Mouse (Mus musculus): Measurements from ENCODE around the gene Astn2. TPM values are rescaled to one million over a fixed set of nuclear protein-coding genes. Genes with fewer than 3 reads are reported as not detected.

The Astn2 gene
- total RNA-seq, 2 experiments from 2014 or later = 0.72 to 0.81 TPM

DNA sequence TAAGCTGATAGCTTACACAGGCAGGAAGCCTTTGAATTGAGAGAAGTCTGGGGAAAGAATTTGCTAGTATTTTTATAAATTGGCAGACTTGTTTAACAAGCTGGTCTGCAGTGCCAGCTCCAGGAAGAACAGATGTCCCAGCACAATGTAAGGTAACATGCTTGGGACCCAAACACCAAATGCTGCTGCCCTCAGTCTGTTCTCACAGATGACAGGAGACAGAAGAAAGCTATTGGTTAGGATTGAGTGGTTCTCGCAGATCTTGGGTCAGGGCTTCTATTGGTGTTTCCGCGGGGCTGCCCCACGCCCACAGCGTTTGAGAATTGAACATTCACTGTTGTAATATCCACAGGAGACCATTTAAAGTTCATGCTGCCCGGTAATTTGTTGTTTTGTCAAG, 793.5 kb downstream of the Astn2 start:
- no peak for DNase-seq
- intact Hi-C loops (cut with DNase I) = no loop called here

DNA sequence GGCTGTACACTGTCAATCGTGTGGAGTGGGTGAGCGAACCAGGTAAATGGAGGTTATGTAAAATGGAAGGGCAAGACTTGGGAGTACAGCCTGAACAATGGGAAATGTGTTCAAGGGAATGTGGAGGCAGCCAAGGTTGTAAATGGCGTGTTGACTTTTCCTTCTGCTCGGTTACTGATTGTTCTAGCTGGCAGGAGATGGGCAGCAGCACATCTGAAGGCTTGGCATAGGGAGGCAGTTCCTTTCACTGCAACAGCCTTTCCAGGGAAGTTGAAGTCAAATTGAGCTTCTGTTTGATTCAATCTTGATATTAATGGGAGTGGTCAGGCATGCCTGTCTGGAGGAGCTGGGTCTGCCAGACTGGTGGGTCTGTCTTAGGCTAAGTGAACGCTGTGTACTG, 794.1 kb downstream of the Astn2 start:
- intact Hi-C loops (cut with DNase I) = no loop called here

DNA sequence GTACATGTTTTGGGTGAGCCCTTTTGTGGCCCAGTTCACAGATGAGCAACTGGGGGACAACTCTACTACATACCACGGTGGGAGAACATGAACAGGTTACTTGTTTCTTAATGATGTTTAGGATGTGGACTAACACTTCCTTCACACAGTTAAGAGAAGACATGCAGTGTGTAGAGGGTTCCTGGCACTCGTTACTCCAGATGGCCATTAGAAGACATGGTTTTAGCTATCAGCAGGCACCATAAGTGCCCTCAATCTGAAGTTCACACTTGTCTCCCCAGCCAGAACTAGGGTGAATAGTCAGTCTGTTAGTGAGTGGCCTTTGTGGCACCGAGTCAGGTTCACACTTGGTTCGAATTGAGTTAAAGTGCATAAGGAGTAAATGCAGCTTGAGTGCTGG, 796.3 kb downstream of the Astn2 start:
- intact Hi-C loops (cut with DNase I) = no loop called here
- no peak for DNase-seq

More for the DNA sequence above, 794.1 kb downstream of the Astn2 start:
- DNase-seq = no peak

DNA sequence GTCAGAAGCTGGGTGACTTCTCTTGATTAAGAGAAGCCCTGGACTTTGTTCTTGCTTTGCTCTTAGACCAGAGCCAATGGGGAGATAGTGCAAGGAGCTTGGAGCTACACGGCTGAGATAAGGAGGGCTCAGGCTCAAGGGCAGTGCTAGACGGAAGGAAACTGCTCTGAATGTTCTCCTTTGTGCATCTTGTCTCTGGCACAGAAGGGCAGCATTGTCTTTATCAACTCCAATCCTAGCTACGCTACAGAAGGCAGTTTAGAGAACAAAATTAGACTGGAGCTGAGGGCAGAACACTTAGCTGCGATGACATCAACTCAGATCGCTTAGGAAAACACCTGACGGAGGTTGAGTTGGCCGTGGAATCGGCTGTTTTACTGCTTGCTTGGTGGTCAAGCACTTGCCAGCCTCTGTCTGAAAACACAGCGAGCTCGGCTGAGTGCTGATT, 797.2 kb downstream of the Astn2 start:
- intact Hi-C loops (cut with DNase I) = no loop called here
- no peak for DNase-seq

DNA sequence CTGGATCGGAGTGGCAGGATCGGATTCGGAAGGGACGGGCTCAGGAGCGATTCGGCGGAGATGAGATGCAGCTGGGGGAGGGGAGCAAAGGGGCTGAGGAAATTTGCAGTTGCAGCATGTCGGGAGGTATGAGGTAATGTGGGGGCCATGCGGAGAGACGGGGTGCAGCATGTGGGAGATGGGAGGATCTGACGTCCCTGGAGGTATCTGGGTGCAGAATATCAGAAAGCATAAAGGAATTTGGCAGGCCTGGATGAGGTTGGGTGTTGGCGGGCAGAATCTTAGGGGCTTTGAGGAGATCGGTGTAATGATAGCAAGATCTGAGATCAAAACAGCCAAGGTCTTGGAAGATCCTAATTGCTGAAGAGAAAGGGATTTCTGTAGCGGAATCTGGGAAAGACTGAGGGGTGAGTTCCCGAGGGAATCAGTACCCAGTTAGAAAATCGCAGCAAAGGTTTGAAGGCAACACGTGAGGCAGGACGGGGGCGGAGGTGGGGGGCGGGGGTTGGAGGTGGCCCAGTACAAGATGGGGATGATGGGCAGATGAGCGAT, 799.2 kb downstream of the Astn2 start:
- no peak for DNase-seq
- intact Hi-C loops (cut with DNase I) = no loop called here

DNA sequence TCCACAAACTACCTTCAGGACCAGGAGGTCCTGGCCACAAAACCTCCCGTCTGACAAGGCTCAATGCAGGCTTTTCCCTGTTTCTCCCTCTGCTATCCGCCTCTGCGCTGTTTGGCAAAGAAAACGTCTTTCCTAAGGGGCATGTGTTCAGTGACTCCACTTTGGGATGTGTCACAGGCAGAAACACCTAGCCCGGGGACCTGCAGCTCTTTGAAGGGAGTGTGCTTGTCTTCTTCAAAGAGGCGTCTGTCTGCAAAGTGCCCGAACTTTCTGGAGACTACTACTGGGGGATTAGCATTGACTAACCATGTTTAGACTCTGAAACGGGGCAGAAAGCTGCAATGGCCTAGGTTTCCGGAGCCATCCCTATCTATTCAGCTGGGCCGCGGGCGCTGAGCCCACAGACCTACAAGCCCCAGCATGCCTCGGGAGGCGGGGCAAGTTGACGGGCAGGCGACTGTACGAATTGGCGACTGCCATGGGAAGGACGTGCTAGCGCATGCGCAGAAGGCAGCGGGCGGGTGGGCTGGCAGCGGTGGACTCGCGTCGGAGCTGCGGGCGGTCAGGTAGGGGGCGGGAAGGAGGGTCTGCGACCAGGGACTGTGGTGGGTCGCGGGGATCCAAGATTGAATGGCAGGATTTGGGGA, 799.8 kb downstream of the Astn2 start, which contains the start of gene Trim32:
Trim32 (plus strand) TSS at position 483 of the 647 bp plus-strand sequence.
- DNase-seq = peak; percentile 99 to 100
- intact Hi-C loops (cut with DNase I) = no loop called here

DNA sequence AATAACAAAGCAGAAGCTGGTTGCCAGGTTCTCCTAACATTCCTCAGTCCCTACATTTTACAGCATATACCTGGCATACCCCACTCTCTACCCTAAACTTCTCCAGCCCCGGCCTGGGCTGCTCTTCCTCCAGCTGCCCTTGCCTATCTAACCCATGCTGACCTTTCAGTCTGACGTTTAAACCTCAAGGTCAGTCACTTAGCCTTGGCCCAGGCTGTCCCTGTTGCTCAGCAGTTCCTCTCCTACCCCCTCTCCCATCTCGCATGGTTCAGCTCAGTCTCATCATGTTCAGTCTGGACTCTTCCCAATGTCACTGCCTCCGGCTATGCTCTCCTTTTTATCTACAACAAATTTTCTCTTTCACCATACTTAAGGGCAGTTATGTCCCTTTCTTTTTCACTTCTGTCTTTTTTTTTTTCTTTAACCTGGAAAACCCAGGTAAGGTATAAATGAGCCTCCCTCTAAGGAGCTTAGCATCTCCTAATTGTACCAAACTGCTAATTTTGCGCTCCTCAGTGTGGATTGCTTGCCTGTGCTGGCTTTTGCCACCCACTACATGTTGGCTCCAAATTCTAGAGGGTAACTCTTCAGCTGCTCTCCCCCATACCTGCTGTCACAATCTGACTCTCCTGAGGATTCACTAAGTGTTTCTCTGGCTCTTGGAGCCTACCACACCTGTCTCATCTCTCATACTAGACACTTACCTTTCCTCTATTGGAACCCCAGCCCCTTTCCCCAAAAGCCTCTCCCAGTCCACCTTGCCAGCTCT, 809.6 kb downstream of the Astn2 start:
- no peak for DNase-seq
- intact Hi-C loops (cut with DNase I) = no loop called here

DNA sequence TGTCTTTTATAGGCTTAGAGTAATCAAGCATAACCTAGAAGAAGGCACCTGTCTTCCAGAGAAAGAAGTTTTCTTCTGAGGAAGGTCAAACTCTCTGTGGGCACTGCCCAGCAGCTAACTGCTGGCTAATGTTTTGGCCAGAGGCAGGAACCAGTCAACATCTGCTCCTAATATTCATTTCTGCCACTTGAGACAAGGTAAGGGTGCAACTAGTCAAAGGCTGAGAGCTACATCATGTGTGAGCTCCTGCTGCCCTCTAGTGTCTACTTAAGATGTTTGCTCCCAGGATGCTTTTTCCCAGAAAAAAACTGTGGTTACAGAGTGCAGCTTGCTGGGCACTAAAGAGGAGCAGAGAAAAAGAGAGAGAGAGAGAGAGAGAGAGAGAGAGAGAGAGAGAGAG, 814.6 kb downstream of the Astn2 start:
- DNase-seq = peak; percentile 18 to 44
- intact Hi-C loops (cut with DNase I) = loop anchor here (2.0 to 5.0 kb wide), 4 partner anchors 92 to 1067 kb away; no protein-coding TSS in a partner anchor

DNA sequence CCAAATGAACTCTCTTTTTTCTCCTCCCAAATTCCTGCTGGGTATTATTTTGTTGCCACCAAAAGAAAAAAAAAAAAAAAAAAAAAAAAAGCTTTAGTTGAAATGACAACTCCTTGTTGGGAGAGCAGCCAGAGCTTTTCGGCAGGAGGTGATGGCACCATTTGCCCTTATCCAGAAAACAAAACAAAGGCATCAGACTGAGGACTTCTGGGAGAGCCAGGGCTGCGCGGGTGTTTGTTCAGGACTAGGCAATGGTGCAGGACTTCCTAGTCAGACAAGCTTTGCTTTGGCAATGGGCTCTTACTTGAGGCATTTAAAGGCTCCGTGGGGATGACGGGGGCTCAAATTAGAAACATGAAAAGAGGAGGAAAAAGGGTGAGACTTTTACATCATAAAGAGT, 817.5 kb downstream of the Astn2 start:
- DNase-seq = peak in 1 of 2 experiments; percentile 7
- intact Hi-C loops (cut with DNase I) = loop anchor here (5.0 kb wide), 1 partner anchor 90 kb away; no protein-coding TSS in a partner anchor

DNA sequence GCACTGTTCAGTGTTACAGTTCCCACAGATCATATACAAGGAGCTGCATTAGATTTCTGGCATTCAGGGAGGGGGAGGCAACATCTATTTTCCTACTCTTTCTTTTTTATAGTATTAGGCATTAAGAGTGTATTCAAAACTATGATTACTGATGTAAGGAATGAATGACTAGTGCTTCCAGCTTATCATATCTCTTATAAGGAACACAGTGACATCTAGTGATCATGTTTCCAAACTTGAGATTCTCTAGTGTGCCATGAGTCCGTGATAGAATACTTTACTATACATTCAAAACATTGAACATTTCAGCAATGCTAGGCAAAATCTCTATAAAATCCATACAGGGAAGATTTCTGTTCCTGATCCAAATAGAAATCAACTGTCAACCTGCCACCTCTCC, 824.2 kb downstream of the Astn2 start:
- DNase-seq = no peak
- intact Hi-C loops (cut with DNase I) = no loop called here

DNA sequence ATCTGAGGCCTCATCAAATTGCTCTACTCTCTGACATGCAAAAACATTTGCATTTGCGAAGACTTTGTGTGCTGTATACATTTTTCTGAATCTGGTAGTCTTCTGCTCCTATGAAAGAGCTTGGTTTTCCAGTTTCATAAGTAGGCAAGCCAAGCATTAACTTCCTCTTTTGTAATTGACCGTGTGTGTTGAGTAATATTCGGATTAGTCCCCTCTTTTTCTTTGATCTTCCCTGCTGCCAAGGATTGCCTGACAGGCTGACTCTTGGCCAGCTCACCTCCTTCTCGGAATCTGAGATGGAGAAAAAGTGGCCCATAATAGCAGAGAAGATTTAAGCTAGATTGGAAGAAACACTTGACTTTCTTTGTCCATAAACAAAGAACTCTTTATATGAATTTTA, 838.9 kb downstream of the Astn2 start:
- intact Hi-C loops (cut with DNase I) = no loop called here
- DNase-seq = no peak

DNA sequence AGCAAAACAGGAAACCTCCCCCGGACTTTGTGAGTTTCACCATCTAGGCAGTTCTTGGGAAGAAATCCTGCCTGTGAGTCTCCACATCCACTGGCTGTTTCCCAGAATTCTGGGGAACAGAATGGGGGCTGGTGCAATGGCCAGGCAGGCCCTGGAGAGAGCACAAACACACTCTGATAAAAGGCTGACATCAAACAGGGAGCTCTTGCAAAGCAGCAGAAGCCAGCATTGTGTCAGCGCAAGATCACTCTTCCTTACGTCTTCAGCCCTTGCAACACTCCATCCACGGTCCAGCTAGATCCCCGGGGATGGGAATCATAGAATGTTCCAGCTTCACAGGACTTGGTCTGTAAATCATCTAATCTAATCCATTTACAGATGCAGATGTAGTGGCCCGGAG, 855.9 kb downstream of the Astn2 start:
- intact Hi-C loops (cut with DNase I) = no loop called here
- peak; percentile 50 to 52 for DNase-seq

DNA sequence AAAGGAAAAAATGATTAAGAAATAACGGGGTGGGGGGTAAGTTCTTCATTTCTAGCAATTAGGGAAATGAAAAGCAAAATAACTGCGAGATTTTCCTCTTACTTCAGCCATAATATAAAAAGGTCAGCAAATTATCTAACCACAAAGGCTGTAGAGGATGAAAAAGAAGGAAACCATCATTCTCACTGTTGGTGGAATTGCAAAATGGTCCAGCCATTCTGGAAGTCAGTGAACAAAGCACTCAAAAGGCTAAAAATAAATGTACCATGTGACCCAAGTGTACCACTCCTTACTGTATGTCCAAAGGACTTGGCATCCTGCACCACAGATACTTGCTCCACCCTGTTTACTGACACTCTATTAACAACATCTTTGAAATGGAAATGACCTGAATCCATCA, 858.8 kb downstream of the Astn2 start:
- DNase-seq = no peak
- intact Hi-C loops (cut with DNase I) = no loop called here

DNA sequence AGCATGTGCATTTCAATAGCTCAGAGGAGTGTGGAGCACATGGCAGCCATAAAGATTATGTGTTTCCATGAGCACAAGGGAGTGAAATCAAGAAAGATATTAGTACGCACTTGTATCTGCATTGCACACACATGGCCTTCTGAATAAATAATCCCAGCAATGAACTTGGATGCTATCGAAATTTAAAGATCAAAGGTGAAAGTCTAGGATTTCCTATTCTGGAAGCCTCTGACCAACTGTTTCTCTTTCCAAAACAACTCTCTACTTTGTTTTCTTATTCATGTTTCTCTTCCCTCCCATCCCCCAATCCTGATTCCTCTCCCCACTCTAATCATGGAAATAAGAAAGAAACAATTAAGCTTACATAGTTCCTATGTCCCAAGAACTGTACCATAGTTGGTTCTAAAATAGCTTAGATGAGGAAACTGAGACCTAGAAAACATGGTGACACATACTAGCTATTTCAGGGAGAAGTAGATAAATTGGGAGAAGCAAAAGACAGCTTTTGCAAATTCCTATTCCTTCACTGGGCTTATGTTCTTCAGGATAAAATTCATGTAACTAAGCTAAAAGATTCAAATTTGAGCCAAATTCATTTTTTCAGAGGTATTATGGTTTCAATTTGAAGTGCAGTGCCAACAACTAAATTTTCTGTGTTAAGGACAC, 872.2 kb downstream of the Astn2 start:
- intact Hi-C loops (cut with DNase I) = no loop called here

DNA sequence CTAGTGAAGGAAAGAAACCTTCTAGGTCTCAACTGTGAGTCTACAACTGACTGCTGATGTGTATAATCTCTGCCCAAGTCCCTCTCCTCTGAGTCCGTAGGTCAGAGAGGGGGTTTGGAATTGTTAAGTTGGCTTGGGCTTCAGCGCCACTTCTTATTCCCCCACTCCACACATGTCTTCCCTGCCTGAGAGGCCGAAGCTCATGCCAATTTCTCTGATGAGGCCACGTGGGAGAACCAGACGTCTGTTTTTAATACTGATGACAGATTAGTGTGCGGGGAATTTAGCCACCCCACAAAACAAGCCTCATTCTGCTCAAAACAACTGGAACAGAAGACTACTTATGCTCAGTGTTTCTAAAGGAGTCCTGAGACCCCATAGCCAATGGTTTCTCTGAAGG, 872.8 kb downstream of the Astn2 start:
- DNase-seq = peak in 1 of 2 experiments; percentile 4

More for the DNA sequence above, 872.2 kb downstream of the Astn2 start:
- DNase-seq = no peak

DNA sequence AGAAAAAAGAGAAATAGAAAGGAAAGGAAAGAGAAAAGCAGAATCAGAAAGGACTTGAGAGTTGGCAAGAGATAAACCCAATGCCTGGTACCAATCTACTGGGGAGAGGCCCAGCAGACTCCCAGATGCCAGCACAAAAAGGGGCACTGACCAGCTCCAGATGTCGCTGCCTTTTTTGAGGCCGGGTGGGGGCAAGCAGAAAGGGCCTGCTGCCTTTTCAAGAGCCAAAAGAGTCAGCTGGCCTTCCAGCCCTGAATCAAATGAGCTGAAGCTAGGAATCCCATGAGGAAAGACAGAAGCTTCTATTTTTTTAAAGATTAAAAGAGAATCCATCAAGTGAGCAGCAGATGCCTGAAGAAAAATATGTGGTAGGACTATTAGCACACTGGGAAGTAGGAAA, 873.5 kb downstream of the Astn2 start:
- DNase-seq = no peak
- intact Hi-C loops (cut with DNase I) = no loop called here

More for the DNA sequence above, 872.8 kb downstream of the Astn2 start:
- intact Hi-C loops (cut with DNase I) = no loop called here

DNA sequence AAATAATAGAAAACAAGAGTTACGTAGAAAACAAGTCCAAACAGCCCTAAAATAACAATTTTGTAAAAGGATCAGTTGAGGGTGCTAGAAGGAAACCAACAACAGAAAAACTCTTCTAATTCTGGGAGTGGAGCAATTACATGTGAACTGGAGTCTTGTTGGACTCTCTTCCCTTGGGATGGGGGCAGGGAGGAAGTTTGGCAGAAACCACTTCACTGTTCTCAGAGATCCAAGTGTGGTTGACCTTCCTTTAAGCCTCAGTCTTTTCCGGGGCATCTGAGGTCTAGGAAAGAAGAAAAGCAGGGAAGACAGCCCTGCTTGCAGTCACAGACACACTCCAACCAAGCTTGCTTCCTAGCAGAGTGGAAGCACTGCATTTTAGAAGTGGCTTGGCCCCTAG, 896.3 kb downstream of the Astn2 start:
- peak; percentile 46 to 50 for DNase-seq
- intact Hi-C loops (cut with DNase I) = no loop called here

DNA sequence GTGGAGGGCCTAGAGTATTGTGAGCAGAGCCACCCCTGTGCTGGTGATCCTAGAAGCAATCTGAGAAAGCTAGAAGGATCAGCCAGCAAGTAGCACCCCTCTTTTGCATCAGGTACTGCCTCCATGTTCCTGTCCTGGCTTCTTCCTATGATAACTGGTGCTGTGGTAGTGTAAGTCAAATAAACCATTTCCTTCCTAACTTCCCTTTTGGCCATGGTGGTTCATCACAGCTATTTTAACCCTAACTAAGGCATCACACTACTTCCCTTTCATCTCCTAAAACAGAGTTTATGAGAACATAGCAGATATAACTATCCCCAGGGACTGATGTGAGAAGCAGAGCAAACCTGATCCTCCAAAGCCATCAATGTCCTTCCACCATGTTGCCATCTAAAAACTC, 897.5 kb downstream of the Astn2 start:
- no peak for DNase-seq
- intact Hi-C loops (cut with DNase I) = no loop called here

DNA sequence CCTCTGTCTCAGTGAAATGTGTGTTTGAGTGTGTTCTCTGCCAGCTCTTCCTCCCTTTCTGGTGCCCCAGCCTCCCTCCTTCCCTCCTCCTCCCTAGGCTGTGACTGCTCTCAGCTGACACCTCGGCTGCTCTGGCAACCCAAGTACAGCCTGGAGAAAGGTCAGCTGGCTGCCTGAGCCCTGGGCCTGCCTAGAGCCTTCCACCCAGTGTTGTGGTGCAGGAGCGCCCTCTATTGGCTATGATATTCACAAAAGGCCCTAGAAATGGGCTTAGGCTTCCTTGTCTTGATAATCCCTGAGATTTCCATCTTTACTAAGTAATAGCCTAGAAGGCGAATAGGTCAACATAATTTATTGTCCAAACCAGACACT, 908.0 kb downstream of the Astn2 start:
- intact Hi-C loops (cut with DNase I) = loop anchor here (2.0 to 5.0 kb wide), 4 partner anchors 91 to 964 kb away; no protein-coding TSS in a partner anchor
- DNase-seq = peak; percentile 78 to 83

DNA sequence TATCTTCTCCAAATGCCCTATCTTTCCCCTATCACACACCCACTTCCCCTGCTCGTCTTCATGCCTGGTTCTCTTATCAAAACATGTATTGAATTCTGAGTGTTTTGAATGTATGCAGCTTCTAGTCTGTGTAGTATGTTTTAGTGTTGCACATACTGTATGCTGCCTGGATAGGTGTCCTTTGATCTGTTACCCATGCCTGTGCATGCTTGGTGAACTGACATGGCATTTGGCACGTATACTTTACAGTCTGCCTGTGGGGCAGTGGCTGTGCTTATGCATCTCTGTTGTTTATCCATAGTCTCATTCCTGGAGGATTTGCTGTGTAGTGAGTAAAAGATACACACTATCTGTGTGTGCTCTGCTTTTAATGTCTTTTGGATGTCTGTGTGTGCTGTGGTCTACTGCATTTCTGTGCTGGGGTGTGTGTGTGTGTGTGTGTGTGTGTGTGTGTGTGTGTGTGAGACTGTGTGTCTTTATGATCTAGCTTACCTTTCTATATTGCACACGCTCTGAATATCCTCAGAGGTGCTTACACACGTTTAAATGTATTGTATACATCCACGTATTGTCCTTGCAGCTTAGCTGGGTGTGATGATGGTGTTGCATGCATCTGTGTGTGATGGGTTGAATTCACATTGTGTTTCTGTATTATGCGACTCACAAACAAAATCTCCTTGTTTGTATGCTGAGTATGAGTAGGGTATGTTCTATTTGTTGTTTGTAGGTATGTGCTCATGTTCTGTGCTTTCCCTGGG, 908.5 kb downstream of the Astn2 start:
- no peak for DNase-seq
- intact Hi-C loops (cut with DNase I) = loop anchor here (2.0 to 5.0 kb wide), 4 partner anchors 91 to 964 kb away; no protein-coding TSS in a partner anchor
